Mouse (Mus musculus) central nervous system, embryonic 18 days (tissue): ENCODE data around the gene Creg1. TPM values are rescaled to one million over a fixed set of nuclear protein-coding genes. Genes with fewer than 3 reads are reported as not detected.

Experiments
- polyA plus RNA-seq: library from polyadenylated mRNA; depleted of rRNA; stranded (reverse); fragments of >200 nt; gene quantifications from 2 replicates; pipeline ENCODE4 v1.2.3, GENCODE M21; 2012; rRNA removed

Gene Creg1
- 14.6 and 17.7 TPM in 2 replicates for polyA plus RNA-seq

DNA sequence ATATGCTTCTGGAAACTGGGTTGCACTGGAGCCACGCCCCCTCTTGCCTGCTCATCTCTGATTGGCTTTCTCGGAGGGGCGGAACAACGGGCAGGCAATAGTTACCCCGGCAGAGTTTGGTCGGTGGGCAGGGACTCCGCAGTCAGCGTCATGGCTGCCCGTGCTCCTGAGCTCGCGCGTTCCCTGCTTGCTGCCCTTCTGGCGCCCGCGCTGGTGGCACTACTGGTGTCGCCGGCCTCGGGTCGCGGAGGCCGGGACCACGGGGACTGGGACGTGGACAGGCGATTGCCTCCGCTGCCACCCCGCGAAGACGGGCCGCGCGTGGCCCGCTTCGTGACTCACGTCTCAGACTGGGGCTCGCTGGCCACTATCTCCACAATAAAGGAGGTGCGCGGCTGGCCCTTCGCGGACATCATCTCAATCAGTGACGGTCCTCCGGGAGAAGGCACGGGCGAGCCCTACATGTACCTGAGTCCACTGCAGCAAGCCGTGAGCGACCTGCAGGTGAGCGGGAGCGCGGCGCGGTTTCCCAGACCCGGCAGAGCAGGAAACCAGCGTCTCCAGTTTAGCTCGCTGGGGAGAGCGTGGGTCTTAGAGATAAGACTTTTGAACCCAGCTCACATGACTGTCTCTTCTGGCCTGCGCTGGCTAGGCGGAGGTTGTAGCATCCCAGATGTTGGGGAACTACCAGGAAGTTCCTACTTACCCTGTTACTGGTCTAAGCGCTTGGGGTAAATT, at the start of gene Creg1:
Gene Creg1, plus strand, starts transcription at position 112 of the 738 bp plus-strand sequence.

DNA sequence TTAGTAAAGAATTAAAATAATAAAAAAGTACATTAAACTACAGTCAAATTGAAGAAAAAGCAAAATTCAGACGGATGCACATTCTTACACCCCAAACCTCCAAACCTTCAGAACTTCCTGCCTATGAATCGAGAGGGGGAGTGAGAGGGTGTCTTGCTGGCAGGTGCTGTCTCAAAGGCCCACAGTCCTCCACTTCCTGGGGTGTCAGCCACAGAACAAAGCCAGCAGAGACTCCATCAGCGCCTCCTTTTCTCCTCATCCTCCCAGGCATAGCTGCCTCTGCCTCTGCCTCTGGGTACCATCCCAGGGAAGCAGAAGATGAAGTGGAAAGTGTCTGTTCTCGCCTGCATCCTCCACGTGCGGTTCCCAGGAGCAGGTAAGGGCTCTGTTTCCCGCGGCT, 25.0 kb downstream of the Creg1 start, which contains the start of gene Cd247:
Gene Cd247, plus strand, starts transcription at position 171 of the 400 bp plus-strand sequence.

Other genes starting within 250 kb of the Creg1 start
- 127 and 133 TPM in 2 replicates for gene Mpzl1, start 129.2 kb upstream of the Creg1 start, polyA plus RNA-seq
- gene Rcsd1, start 54.0 kb upstream of the Creg1 start, polyA plus RNA-seq, result 7.8 and 9.0 TPM in 2 replicates
- gene Cd247, start 24.9 kb downstream of the Creg1 start, polyA plus RNA-seq, result 0.52 and 0.87 TPM in 2 replicates
- 10.9 and 11.9 TPM in 2 replicates for gene Pou2f1, start 238.9 kb downstream of the Creg1 start, polyA plus RNA-seq